In genomic region chr5:124176726-124177132, GRCm38 (mm10) we compare ENCODE assay signal across 10 mouse cellular contexts.
DNase-seq lines count a peak whose midpoint lies in the region; ATAC-seq and TF ChIP-seq lines count a peak whose summit lies in the region.
"Had no signal": no experiment of that assay in that cellular context is flagged by ENCODE, and none has a peak within 500 bp of the region (broad histone marks: within the 10 kb centered on the region; RNA-seq: fewer than 3 reads in every experiment).

No protein-coding gene starts in this region.

- H3K27ac ChIP-seq in heart, embryonic 12.5 days (ENCODE audit: poor library complexity, severe bottlenecking): peak overlapping the region; percentile 53
- H3K27ac ChIP-seq in ES-E14 (ENCODE audit: insufficient read depth, low read depth, low read length, poor library complexity, severe bottlenecking): peak overlapping the region; percentile 28; the same call in 1 of the 2 replicates
- H3K27ac ChIP-seq in forebrain, embryonic 15.5 days (replicated peaks): peak overlapping the region; percentile 58
- H3K27ac ChIP-seq: stomach, embryonic 15.5 days had no signal

- H3K9ac ChIP-seq in heart, embryonic 12.5 days: peak overlapping the region; percentile 49; the same call in 1 of the 2 replicates
- H3K9ac ChIP-seq in ES-E14 (ENCODE audit: insufficient read depth, low read depth, low read length, poor library complexity, severe bottlenecking): no peak overlapping the region
- H3K9ac ChIP-seq in forebrain, embryonic 15.5 days (replicated peaks): no peak overlapping the region
- H3K9ac ChIP-seq: stomach, embryonic 15.5 days had no signal

- no peak for DNase-seq in heart, adult 9 months (ENCODE audit: low spot score in 2 of 2)
- peak; percentile 64 for DNase-seq in ES-E14 (ENCODE audit: low read depth, low spot score)
- peak; percentile 39 for DNase-seq in lung, postnatal 14 days
- DNase-seq in adrenal gland, adult 2 months: no peak
- DNase-seq in ovary, postnatal 36 days (ENCODE audit: low spot score): no peak
- DNase-seq in c-Kit-positive CD71-positive TER-119-positive erythroid progenitor cells, embryonic 14.5 days (ENCODE audit: low spot score): no peak

- H3K4me3 ChIP-seq in heart, embryonic 12.5 days: no peak overlapping the region
- H3K4me3 ChIP-seq in ES-E14 (ENCODE audit: insufficient read depth in 1 of 2, low read depth in 1 of 2, low read length in 2 of 2, poor library complexity in 1 of 2, severe bottlenecking in 1 of 2): peak overlapping the region in 1 of 2 experiments; percentile 35; a peak in 1 of 4 replicates
- no peak overlapping the region for H3K4me3 ChIP-seq in forebrain, embryonic 15.5 days
- H3K4me3 ChIP-seq: erythroblast, embryonic 14.5 days; stomach, embryonic 15.5 days had no signal

- no peaks in the 10 kb centered on the region for H3K27me3 ChIP-seq in heart, embryonic 12.5 days (replicated peaks)
- no peaks in the 10 kb centered on the region for H3K27me3 ChIP-seq in forebrain, embryonic 15.5 days
- H3K27me3 ChIP-seq: stomach, embryonic 15.5 days had no signal

- H3K9me3 ChIP-seq in heart, embryonic 12.5 days (replicated peaks): no peaks in the 10 kb centered on the region
- H3K9me3 ChIP-seq in ES-E14 (ENCODE audit: control insufficient read depth, insufficient read depth, low read depth, low read length): no peaks in the 10 kb centered on the region
- no peaks in the 10 kb centered on the region for H3K9me3 ChIP-seq in forebrain, embryonic 15.5 days
- H3K9me3 ChIP-seq: stomach, embryonic 15.5 days had no signal

- H3K4me1 ChIP-seq in heart, embryonic 12.5 days (replicated peaks): peaks cover 76% of the 10 kb centered on the region
- peaks cover 4 to 28% of the 10 kb centered on the region in 2 experiments; a peak in 3 of 4 replicates for H3K4me1 ChIP-seq in ES-E14 (ENCODE audit: control insufficient read depth in 2 of 2, insufficient read depth in 2 of 2, low read length in 2 of 2, poor library complexity in 1 of 2)
- H3K4me1 ChIP-seq in forebrain, embryonic 15.5 days: peaks cover 46% of the 10 kb centered on the region

- in situ Hi-C loops in ES-E14 (cut with MboI; ENCODE audit: low sequenced_read_pairs in 2 of 2, unreplicated experiment in 2 of 2): no loop called here

- 45% methylated on average over 7 of the region's 7 CpGs for WGBS in heart, embryonic 12.5 days
- 4% methylated on average over 7 of the region's 7 CpGs for WGBS in forebrain, embryonic 15.5 days

- H3K36me3 ChIP-seq in heart, embryonic 12.5 days: no peaks in the 10 kb centered on the region
- H3K36me3 ChIP-seq in ES-E14 (ENCODE audit: control insufficient read depth, insufficient read depth, low read length, poor library complexity, severe bottlenecking): no peaks in the 10 kb centered on the region
- no peaks in the 10 kb centered on the region for H3K36me3 ChIP-seq in forebrain, embryonic 15.5 days
- H3K36me3 ChIP-seq: stomach, embryonic 15.5 days had no signal

- ATAC-seq in heart, embryonic 12.5 days (ENCODE audit: insufficient number of reproducible peaks, low FRiP score): no peak
- ATAC-seq in forebrain, embryonic 15.5 days (replicated peaks): peak; percentile 90

- H3K4me2 ChIP-seq in heart, embryonic 12.5 days: no peak overlapping the region
- no peak overlapping the region for H3K4me2 ChIP-seq in forebrain, embryonic 15.5 days (replicated peaks)
- H3K4me2 ChIP-seq: stomach, embryonic 15.5 days had no signal

TF ChIP-seq in ES-E14, 5 proteins besides CTCF, POLR2A, EP300 and RAD21:
- no peak for TF ChIP-seq ZC3H11A (IDR thresholded peaks at IDR 0.05; ENCODE audit: borderline replicate concordance, low read depth, low read length)
- no peak for TF ChIP-seq MAFK (IDR thresholded peaks at IDR 0.05; ENCODE audit: insufficient read depth, low read depth, low read length)
- no peak for TF ChIP-seq ZNF384 (IDR thresholded peaks at IDR 0.05; ENCODE audit: low read depth, low read length)
- TF ChIP-seq CHD2 (IDR thresholded peaks at IDR 0.05; ENCODE audit: low read depth, low read length): no peak
- TF ChIP-seq HCFC1 (IDR thresholded peaks at IDR 0.05; ENCODE audit: borderline replicate concordance, insufficient read depth, low read length): no peak

Comparison
In these comparisons a context has a peak if more than half of its experiments do, and no peak if none do; other contexts are left out.
1. DNase-seq: peak in ES-E14 (single experiment) and lung, postnatal 14 days (single experiment); none in heart, adult 9 months (0 of 2), adrenal gland, adult 2 months (single experiment), ovary, postnatal 36 days (single experiment) and c-Kit-positive CD71-positive TER-119-positive erythroid progenitor cells, embryonic 14.5 days (single experiment).
2. Peak in every context shown above with its lines, with median percentiles within 50 percentile points of each other: H3K27ac ChIP-seq.